Mouse (Mus musculus) heart, embryonic 14.5 days (tissue): ENCODE measurements around the gene Rbfox2. TPM values are rescaled to one million over a fixed set of nuclear protein-coding genes. Genes with fewer than 3 reads are reported as not detected.
A peak's percentile ranks its signal among the peaks of the same experiment; 100 is the strongest.

ENCODE experiments used
- ATAC-seq: fragments of 200-750 bp; cut with Nextera tagmentation; 2 replicates; pipeline ENCODE4 v1.8.0; 2017; ENCODE audit warnings: low read depth, moderate TSS enrichment; ENCODE audit not compliant: insufficient number of reproducible peaks, insufficient read depth, low FRiP score
- H3K27ac ChIP-seq, 2 experiments: fragments of 200-500 bp in 1 of 2; fragments of 300-500 bp in 1 of 2; sonication (generic) in 1 of 2; replicated peaks in 1 of 2; 2 replicates each; pipeline ENCODE4 v1.5.1; 2012 to 2014; ENCODE audit warnings: low read depth in 2 of 2, low read length in 2 of 2, control low read depth in 1 of 2, mild to moderate bottlenecking in 1 of 2, mixed read lengths in 1 of 2; ENCODE audit not compliant: control insufficient read depth in 1 of 2, insufficient read depth in 1 of 2
- H3K27me3 ChIP-seq: fragments of 300-500 bp; sonication (generic); 2 replicates; pipeline ENCODE4 v1.6.1; 2014; ENCODE audit warnings: mild to moderate bottlenecking, low read length, control low read depth; ENCODE audit not compliant: control insufficient read depth, insufficient read depth
- H3K36me3 ChIP-seq: fragments of 300-500 bp; sonication (generic); 2 replicates; pipeline ENCODE4 v1.6.1; 2014; ENCODE audit warnings: mild to moderate bottlenecking, control low read depth, low read length, mixed read lengths; ENCODE audit not compliant: control insufficient read depth, insufficient read depth
- H3K4me1 ChIP-seq, 2 experiments: fragments of 200-500 bp in 1 of 2; fragments of 300-500 bp in 1 of 2; sonication (generic) in 1 of 2; 2 replicates each; pipeline ENCODE4 v1.6.1; 2012 to 2014; ENCODE audit warnings: low read length in 2 of 2, control low read depth in 1 of 2, mixed read lengths in 1 of 2; ENCODE audit not compliant: control insufficient read depth in 2 of 2, insufficient read depth in 2 of 2
- H3K4me2 ChIP-seq: fragments of 300-500 bp; sonication (generic); 2 replicates; pipeline ENCODE4 v1.6.1; 2014; ENCODE audit warnings: mild to moderate bottlenecking, low read length
- H3K4me3 ChIP-seq, 2 experiments: fragments of 200-500 bp in 1 of 2; fragments of 300-500 bp in 1 of 2; sonication (generic) in 1 of 2; 2 replicates each; pipeline ENCODE4 v1.5.1; 2012 to 2014; ENCODE audit warnings: low read length in 2 of 2, mild to moderate bottlenecking in 2 of 2, control low read depth in 1 of 2, low read depth in 1 of 2, moderate library complexity in 1 of 2; ENCODE audit not compliant: control insufficient read depth in 1 of 2, insufficient read depth in 1 of 2
- H3K9ac ChIP-seq: fragments of 300-500 bp; sonication (generic); 2 replicates; pipeline ENCODE4 v1.6.1; 2014; ENCODE audit warnings: mild to moderate bottlenecking, low read length
- H3K9me3 ChIP-seq: fragments of 300-500 bp; sonication (generic); 2 replicates; pipeline ENCODE4 v1.6.1; 2016; ENCODE audit warnings: low read length, control low read depth; ENCODE audit not compliant: control insufficient read depth
- WGBS: fragments of 180-500 bp; shearing (Covaris S2); extraction: QIAGEN DNeasy Blood & Tissue Kit; methylation state at CpG from one replicate; pipeline ENCODE4 v1.1.7; 2014; 5-methylcytosine and 5-hydroxymethylcytosine counted together
- polyA plus RNA-seq: library from polyadenylated mRNA; unstranded; fragments of >200 nt; fragmentation: Nextera tagmentation; extraction: Ambion mirVana; gene quantifications from 2 replicates; pipeline ENCODE4 v1.2.1, GENCODE M21; 2014

The Rbfox2 gene
- polyA plus RNA-seq, 1 experiment from 2014 or later, result 89.1 TPM

DNA sequence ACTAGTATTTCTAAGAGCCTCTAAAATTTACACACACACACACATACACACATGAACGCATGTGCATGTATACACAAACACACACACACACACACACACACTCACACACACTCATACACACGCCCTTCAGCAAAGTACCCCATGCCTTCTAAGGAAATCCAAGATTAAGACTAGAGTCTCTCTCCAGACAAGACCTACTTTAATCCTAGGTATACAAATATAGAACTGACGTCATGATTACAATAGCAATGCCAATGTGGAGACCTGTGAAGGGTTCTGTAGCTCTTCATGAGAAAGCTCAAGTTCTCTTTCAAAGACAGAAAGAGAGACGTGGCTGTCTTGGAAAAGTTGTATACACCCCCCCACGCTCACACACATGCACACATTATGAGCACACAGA lies 132.8 kb downstream of the Rbfox2 start:
- Histone ChIP-seq H3K9ac (no peak overlapping the region), H3K4me2 (no peak overlapping the region), H3K27ac (peak overlapping the region; percentile 59 to 60; a peak in 3 of 4 replicates), H3K4me3 (no peak overlapping the region), H3K4me1 (peaks cover 6 to 30% of the 10 kb centered on the region in 2 experiments), H3K9me3 (no peaks in the 10 kb centered on the region), H3K36me3 (no peaks in the 10 kb centered on the region; the same call in 1 of the 2 replicates), H3K27me3 (no peaks in the 10 kb centered on the region)
- WGBS, result 49% methylated on average over 5 of the region's 5 CpGs
- 0 out of 2 replicates have a peak, but pooled peaks have one; percentile 64 for ATAC-seq

- no peaks in the 10 kb centered on the region; the same call in 1 of the 2 replicates for H3K36me3 ChIP-seq
- peaks cover 6 to 31% of the 10 kb centered on the region in 2 experiments for H3K4me1 ChIP-seq
- H3K4me2 ChIP-seq, result no peak overlapping the region
- no peak overlapping the region; a peak in 1 of 4 replicates for H3K27ac ChIP-seq
- H3K9me3 ChIP-seq, result no peaks in the 10 kb centered on the region
- WGBS, result 40% methylated on average over 3 of the region's 3 CpGs
- ATAC-seq, result no peak
- 0 out of 2 replicates have a peak overlapping the region, but pooled peaks have one; percentile 13 for H3K9ac ChIP-seq
- H3K27me3 ChIP-seq, result no peaks in the 10 kb centered on the region
- H3K4me3 ChIP-seq, result no peak overlapping the region
Measured at GRCm38 (mm10) chr15:77172414-77172813, 134.4 kb downstream of the Rbfox2 start.

GRCm38 (mm10) chr15:77168781-77169180 lies 138.0 kb downstream of the Rbfox2 start:
- peaks cover 9 to 33% of the 10 kb centered on the region in 2 experiments; a peak in 3 of 4 replicates for H3K4me1 ChIP-seq
- H3K9me3 ChIP-seq, result no peaks in the 10 kb centered on the region
- no peak overlapping the region for H3K4me2 ChIP-seq
- 0 out of 4 replicates have a peak overlapping the region, but pooled peaks of 1 of the 2 experiments have one; percentile 9 for H3K27ac ChIP-seq
- no peak overlapping the region for H3K9ac ChIP-seq
- 0 out of 2 replicates have a peak, but pooled peaks cover 3% of the 10 kb centered on the region for H3K36me3 ChIP-seq
- WGBS, result 65% methylated on average over 2 of the region's 2 CpGs
- H3K4me3 ChIP-seq, result no peak overlapping the region
- ATAC-seq, result no peak
- no peaks in the 10 kb centered on the region for H3K27me3 ChIP-seq

- peaks cover 15 to 38% of the 10 kb centered on the region in 2 experiments for H3K4me1 ChIP-seq
- ATAC-seq, result no peak
- H3K4me3 ChIP-seq, result no peak overlapping the region
- 25% methylated on average over 1 of the region's 1 CpGs for WGBS
- H3K9ac ChIP-seq, result no peak overlapping the region
- H3K4me2 ChIP-seq, result no peak overlapping the region
- H3K27ac ChIP-seq, result no peak overlapping the region
- H3K27me3 ChIP-seq, result no peaks in the 10 kb centered on the region
- H3K9me3 ChIP-seq, result no peaks in the 10 kb centered on the region
- 0 out of 2 replicates have a peak, but pooled peaks cover 3% of the 10 kb centered on the region for H3K36me3 ChIP-seq
Measured at GRCm38 (mm10) chr15:77166225-77166732, 140.5 kb downstream of the Rbfox2 start.

DNA sequence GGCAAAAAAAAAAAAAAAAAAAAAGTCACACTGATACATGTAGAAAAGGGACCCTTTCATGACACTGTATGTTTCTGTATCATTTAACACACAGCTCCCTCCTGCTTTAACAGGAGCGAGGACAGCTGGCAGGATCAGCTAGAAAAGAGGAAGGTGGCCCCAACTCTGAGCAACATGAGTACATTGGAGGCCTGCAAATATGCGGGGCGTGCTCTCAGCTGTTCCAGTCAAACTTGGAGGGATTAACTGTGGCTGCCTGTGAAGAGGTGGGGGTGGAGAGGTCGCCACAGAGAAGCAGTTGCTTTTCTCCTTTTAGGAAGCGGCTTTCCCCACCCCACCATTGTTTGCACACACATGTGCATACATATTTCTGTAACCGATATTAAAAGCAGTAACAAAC lies 143.5 kb downstream of the Rbfox2 start:
- ATAC-seq, result no peak
- Histone ChIP-seq H3K9me3 (no peaks in the 10 kb centered on the region), H3K9ac (peak overlapping the region; percentile 49; the same call in 1 of the 2 replicates), H3K4me1 (peaks cover 22 to 51% of the 10 kb centered on the region in 2 experiments), H3K36me3 (0 out of 2 replicates have a peak, but pooled peaks cover 3% of the 10 kb centered on the region), H3K27ac (peak overlapping the region; percentile 76 to 82), H3K4me2 (peak overlapping the region; percentile 31), H3K4me3 (no peak overlapping the region), H3K27me3 (no peaks in the 10 kb centered on the region)
- 21% methylated on average over 6 of the region's 6 CpGs for WGBS

DNA sequence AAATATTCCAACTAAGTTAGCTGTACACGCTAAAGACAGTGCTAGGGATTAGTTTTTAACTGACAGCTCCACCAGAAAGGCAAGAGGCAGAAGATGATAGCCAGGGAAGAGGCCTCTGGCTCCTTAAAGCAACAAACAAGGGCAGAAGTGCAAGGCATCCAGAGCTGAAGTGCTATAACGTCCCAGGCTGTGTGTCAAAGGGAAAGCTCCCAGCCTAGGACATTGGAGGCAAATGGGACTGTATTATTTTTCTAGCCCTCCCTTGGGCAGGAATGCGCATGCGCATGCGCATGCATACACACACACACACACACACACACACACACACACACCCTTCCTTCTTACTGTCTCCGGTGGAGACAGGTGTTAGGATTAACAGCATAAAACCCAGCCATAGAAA lies 143.9 kb downstream of the Rbfox2 start:
- Histone ChIP-seq H3K4me3 (no peak overlapping the region), H3K27ac (peak overlapping the region; percentile 76 to 82), H3K9me3 (no peaks in the 10 kb centered on the region), H3K9ac (peak overlapping the region; percentile 49; the same call in 1 of the 2 replicates), H3K36me3 (0 out of 2 replicates have a peak, but pooled peaks cover 3% of the 10 kb centered on the region), H3K27me3 (no peaks in the 10 kb centered on the region), H3K4me2 (peak overlapping the region; percentile 31), H3K4me1 (peaks cover 22 to 52% of the 10 kb centered on the region in 2 experiments)
- no peak for ATAC-seq
- WGBS, result 53% methylated on average over 6 of the region's 6 CpGs

DNA sequence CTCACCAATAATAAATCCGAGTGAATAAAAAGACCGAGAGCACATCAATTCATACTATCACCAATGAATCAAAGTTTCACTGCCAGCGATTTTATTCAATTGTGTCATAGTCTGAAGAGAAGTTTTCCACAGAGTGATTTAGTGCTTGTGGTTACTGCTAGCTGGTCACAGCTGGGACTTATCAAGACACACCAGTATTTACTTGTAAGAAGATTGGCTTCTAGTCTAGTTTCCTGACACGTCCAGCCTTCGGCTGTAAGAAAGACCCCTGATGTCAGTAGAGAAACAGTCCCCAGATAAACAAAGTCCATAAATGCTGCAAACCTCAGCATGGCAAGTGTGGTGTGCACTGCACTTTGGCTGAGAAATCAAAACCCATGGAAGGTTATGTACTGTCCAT lies 145.4 kb downstream of the Rbfox2 start:
- Histone ChIP-seq H3K27ac (peak overlapping the region; percentile 24 to 64; a peak in 3 of 4 replicates), H3K4me2 (no peak overlapping the region), H3K4me1 (peaks cover 31 to 59% of the 10 kb centered on the region in 2 experiments)

More for the DNA sequence above, 145.4 kb downstream of the Rbfox2 start:
- Histone ChIP-seq H3K9me3 (no peaks in the 10 kb centered on the region), H3K9ac (no peak overlapping the region), H3K4me3 (no peak overlapping the region), H3K27me3 (no peaks in the 10 kb centered on the region), H3K36me3 (0 out of 2 replicates have a peak, but pooled peaks cover 3% of the 10 kb centered on the region)
- WGBS, result 36% methylated on average over 5 of the region's 5 CpGs
- ATAC-seq, result no peak
